Mouse (Mus musculus): Measurements from ENCODE around the gene Igf1.

Igf1 gene

DNA sequence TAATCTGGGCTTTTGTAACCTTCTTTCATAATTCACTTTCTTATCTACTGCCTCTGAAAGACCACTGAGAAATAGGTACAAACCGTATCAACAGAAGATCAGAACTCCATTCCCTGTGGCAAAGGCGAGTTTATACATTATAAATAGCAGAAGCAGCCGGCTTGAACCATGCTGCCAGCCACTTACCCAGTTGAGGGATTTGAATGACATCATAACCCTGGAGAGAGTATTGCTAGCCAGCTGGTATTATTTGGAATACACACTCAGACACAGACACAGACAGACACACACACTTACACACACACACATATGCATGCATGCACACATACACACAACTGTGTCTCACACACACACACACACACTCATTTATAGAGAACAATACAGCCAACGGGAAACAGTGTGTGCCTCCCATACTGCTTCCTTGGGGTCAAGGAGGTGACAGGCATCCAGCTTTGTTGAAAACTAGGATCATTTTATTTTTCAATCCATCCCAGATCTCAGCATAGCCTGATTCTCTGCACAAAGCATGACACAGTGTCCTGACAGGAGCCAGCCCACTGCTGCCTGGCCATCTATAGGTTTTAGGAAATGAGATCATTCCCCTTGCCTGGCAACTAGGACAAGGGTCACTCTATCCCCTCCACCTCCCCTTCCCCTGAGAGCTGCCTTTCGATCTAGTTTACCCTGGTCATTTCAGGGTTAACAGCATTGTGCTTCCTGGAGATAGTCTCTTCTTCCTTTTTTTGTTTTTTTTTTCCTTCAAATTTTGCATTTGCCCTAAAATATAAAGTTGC lies at the start of gene Igf1:
Gene Igf1 (plus strand): TSS at position 253 of the 794 bp plus-strand sequence.
- no peak for DNase-seq

GRCm38 (mm10) chr10:87812157-87813072 lies 45.6 kb upstream of the Igf1 start:
- no peak for DNase-seq

GRCm38 (mm10) chr10:87813073-87813590 lies 44.9 kb upstream of the Igf1 start:
- DNase-seq: peak; percentile 37

- DNase-seq: no peak
These were observed 41.2 kb upstream of the Igf1 start for GRCm38 (mm10) chr10:87816861-87817260.

DNA sequence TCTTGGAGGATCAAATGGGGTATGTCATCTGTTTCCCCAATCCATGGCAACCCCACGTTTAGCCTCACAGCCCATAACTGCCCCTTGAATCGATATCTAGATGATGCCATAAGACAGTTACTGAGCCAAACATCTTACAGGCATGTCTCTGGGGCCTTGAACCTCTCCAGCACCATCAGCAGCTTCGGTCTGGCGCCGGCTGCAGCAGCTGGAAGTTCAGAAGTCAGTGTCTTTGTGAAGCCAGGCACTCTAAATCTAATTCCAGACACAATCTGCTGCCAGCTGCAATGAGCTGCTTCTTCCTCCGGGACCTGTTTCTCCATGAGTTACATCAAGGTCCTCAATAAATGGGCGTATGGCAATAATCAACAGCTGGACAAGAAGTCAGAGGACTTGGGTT lies 40.3 kb upstream of the Igf1 start:
- no peak for DNase-seq

DNA sequence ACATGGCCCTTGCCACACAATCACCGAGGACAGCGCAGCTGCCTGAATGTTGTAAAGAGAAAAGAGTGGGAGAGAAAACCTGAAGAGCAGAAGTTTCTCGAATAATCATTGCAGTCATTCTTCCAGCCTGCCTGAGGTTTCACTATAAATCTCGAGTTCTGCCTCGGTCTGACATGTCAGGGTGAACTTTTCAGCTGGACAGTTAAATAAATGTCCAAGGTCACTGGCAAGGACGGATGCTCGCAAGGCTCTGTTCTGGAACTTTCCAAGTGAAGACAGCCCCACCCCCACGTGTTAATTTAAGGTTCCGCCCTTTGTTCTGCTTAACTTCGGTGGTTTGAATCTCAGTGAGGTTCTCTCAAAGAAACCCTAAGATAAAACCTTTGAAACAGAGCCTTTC lies 36.2 kb upstream of the Igf1 start:
- no peak for DNase-seq

DNA sequence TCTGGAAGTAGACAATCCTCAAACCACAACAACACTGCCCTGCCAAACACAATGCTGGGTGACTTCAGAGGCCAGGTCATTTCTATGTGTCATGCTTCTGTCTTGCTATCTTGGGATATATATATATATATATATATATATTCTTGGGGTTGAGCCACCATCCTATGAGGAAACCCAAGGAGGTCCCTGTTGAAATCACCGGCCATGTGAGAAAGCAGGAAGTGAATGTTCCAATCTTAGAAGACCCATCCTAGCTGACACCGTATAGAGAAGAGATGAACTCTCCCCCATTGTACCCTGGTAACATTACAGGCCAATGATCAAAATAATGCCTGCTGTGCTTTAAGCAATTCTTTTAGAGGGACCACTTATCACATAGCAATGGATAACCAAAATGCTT lies 28.1 kb upstream of the Igf1 start:
- no peak for DNase-seq

DNA sequence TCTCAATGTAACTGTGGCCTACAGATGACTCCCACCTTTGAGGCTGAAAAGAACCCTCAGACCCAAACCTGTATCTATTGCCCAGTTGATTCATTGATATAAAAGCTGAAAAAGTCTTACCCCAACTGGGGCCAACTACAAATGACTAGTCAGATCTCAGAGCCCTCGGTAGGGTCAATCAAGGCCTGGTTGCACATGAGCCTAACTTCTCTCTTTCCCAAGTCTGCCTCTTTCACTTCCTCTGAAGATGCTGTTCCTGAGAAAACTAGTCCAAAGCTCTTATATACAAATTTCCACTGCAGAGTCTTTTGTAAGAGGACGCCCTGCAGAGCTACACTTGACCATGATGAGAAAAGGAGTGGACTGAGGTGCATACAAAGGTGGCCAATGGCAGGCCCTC lies 27.4 kb upstream of the Igf1 start:
- DNase-seq: no peak

DNA sequence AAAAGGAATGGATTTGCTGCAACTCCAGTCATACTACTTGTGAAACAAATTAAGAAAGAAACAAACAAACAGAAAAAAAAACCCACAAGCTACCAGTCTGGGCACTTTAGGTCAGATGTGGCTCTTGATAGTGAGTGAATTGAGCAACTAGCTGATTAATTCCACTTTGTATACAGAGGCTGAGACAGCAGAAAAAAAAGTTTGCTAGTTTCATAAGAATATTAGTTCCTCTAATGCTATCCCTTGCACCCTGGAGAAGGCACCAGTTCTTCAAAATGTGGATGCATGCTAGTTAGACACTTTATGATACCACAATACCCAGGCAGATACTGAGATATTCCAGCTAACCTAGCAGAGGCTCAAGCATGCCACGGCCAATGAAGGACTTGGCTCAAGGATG lies 26.0 kb upstream of the Igf1 start:
- DNase-seq: no peak

GRCm38 (mm10) chr10:87839454-87839853 lies 18.6 kb upstream of the Igf1 start:
- no peak for DNase-seq

- no peak for DNase-seq
These were observed 15.6 kb upstream of the Igf1 start for GRCm38 (mm10) chr10:87842501-87842900.

DNA sequence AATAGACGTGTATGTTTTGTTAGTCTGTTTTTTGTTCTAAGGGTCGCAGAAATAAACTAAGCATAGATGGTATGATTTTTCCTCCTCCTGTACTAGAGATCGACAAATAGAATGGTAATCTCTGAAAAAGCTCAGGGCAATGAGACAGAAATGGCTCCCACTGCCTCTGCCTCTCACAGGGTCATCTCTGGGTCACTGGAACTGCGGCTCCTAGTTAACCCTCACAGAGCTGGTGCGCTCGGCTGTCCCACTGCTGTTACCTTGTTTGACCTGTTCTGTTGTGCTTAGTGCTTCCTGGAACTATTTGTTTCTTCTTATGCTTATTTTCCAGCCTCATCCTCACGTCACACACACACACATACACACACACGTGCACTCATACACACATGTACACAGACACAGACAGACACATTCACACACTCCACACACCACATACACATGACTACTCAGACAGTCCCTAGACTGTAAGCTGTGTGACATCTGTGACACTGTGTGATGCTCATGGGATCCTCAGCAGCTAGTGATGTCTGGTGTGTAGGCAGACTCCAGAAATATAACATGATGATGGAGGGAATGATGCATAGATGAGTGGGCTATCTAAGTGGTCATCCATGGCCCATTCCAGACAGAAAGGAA lies 13.0 kb upstream of the Igf1 start:
- DNase-seq: no peak

DNA sequence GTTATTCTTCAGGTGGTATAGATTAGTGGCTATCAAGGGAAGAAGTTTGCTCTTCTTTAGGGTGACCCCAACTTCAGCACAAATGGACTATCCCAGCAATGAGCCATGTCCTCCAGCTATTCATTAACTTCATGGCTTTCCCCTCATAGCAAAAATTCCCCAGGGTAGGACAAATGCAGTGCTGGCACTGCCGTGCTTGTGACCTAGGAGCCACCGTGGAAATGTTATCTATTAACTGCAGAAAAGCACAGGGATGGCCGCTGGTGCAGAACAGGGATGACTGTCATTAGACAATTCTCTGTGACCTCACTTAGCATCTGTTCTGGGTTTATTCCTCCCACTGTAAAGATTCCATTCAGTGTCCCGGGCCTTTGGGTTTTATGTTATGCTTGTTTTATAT lies 10.2 kb upstream of the Igf1 start:
- DNase-seq: no peak

- peak; percentile 26 to 41 for DNase-seq
These were observed 9.6 kb upstream of the Igf1 start for GRCm38 (mm10) chr10:87848419-87848818.

GRCm38 (mm10) chr10:87851492-87851891 lies 6.6 kb upstream of the Igf1 start:
- no peak for DNase-seq

DNA sequence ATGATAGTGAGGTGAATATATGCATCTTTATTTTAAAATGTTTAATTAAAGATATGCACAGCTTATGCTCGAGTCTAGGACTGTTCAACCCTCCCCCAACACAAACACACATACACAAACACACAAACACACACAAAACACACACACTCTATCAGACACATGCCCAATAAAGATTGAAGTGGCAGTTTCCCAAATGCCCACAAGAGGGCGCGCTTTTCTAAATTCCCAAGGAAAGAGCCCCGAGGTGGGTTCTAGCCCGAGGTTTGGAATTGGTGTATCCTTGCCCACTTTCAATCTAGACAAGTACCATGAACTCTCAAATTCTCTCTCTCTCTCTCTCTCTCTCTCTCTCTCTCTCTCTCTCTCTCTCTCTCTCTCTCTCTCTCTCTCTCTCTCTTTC lies 3.7 kb upstream of the Igf1 start:
- peak; percentile 73 to 80 for DNase-seq

DNA sequence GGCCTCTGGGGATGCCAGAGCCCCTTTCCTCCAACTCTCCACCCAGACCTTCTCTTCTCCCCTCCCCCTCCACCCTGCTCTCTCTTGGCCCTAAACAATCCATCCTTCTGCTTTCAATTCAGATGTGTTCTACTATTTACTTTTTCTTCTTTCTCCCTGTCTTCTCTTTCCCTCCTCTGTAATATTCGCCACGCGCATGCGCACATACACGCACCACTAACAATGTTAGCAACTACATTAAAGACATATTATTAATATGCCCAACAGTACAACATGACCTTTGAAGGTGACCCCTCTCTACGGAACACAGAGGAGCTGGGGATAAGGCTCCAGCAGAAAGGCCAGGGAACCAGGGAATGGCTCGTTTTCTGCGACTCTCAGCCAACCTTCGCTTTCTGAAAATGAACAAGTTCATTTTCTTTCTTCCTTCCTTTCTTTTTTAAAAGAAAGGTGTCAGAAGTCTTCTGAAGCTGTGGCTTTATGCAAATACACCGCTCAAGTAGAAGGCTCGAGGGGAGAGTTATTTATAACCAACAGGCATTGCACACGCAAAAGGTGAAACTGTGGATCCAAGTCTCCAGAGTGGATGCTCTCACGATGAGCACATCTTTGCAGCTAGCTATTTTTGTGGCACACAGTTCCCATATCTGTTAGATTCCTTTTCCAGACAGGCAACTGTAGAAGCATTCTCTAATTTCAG lies 2.5 kb upstream of the Igf1 start:
- no peak for DNase-seq

DNA sequence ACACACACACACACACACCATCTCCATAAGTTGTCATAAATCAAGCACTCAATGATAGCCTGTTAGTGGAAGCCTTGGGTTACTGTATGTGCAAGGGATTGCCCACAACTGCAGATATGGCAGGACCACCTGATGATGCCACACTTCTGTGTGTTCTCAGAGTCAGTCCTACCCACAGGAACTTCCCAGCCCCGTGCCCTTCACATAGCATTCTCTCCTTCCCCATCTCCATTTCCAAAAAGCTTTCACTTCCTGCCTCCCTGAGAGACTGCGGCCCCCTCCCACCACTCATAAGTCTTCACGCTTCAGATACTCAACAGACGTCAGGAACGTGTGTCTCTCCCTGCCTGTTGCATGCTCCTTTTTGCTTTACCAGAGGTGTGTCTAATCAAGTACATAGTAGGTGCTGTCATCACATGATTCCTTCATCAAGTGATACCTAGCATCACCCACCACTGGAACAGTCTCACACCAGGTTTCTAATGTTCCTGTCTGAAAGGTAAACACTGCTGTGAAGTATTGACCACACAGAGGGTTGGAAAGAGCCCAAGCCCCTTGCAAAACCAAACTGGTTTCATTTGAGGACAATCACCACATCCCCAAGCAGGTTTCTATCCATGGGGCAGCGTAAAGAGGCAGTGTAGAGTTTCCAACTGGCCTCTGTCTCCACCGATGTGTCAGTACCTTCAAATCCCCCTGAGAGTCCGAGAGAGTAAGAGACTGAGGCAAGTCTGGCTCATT lies 680 bp upstream of the Igf1 start:
- DNase-seq: no peak

- DNase-seq: no peak
These were observed 874 bp downstream of the Igf1 start for GRCm38 (mm10) chr10:87858939-87859338.

- DNase-seq: no peak
These were observed 1.4 kb downstream of the Igf1 start for GRCm38 (mm10) chr10:87859453-87859852.

GRCm38 (mm10) chr10:87860181-87861103 lies 2.4 kb downstream of the Igf1 start:
- DNase-seq: no peak
